Comparison of ENCODE assay signal across 25 mouse cellular contexts in genomic region chr10:93460106-93460505, GRCm38 (mm10). TPM values are rescaled to one million over a fixed set of nuclear protein-coding genes. Genes with fewer than 3 reads are reported as not detected.
A peak's percentile ranks its signal among the peaks of the same experiment; 100 is the strongest.
DNase-seq lines count a peak whose midpoint lies in the region; ATAC-seq lines count a peak whose summit lies in the region.
"Had no signal": no experiment of that assay in that cellular context is flagged by ENCODE, and none has a peak within 500 bp of the region (broad histone marks: within the 10 kb centered on the region; RNA-seq: fewer than 3 reads in every experiment).

No protein-coding gene starts in this region.

- H3K27ac ChIP-seq in heart, embryonic 11.5 days (ENCODE audit: low read depth, low read length): no peak overlapping the region
- no peak overlapping the region for H3K27ac ChIP-seq in kidney, embryonic 15.5 days

- H3K9me3 ChIP-seq in heart, embryonic 11.5 days (replicated peaks; ENCODE audit: control insufficient read depth, low read length): no peaks in the 10 kb centered on the region
- H3K9me3 ChIP-seq in kidney, embryonic 15.5 days (replicated peaks): no peaks in the 10 kb centered on the region
- H3K9me3 ChIP-seq: G1E had no signal

- no peak overlapping the region for H3K4me2 ChIP-seq in heart, embryonic 11.5 days
- no peak overlapping the region for H3K4me2 ChIP-seq in kidney, embryonic 15.5 days

- ATAC-seq in heart, embryonic 11.5 days (replicated peaks; ENCODE audit: insufficient number of reproducible peaks, low FRiP score, low TSS enrichment): no peak
- ATAC-seq in kidney, embryonic 15.5 days (replicated peaks; ENCODE audit: low FRiP score): no peak
- ATAC-seq: activated CD4-positive, CD25-positive, alpha-beta regulatory T cell, adult 4 months; CD4-positive, CD25-positive, alpha-beta regulatory T cell, adult 4 months; Patski had no signal

- peaks cover 9% of the 10 kb centered on the region for H3K4me1 ChIP-seq in heart, embryonic 11.5 days (ENCODE audit: control insufficient read depth, insufficient read depth, low read length)
- H3K4me1 ChIP-seq in kidney, embryonic 15.5 days: peaks cover 8% of the 10 kb centered on the region; the same call in 1 of the 2 replicates

- peak; percentile 70 for DNase-seq in heart, adult 11 months
- DNase-seq in ES-CJ7 (ENCODE audit: low read depth, low spot score) (peak; percentile 27), R1 (ENCODE audit: low read depth, low spot score) (peak; percentile 47), ZHBTc4 (ENCODE audit: low read depth, low spot score) (peak; percentile 61)
- no peak for DNase-seq in cerebellum, adult 8-10 months
- DNase-seq in left cerebral cortex, adult 9 months (ENCODE audit: low spot score in 2 of 2): no peak
- DNase-seq: adrenal gland, adult 2 months; adrenal gland, adult 8-10 months; adrenal gland, postnatal 10 days; adrenal gland, postnatal 14 days; adrenal gland, postnatal 25 days; adrenal gland, postnatal 36 days; B cell, adult 2 months; cerebellum, adult 11 months; cerebellum, adult 11-12 months; cerebellum, adult 18-20 months; cerebellum, adult 2 months; cerebellum, adult 9-10 months had no signal

- no peaks in the 10 kb centered on the region for H3K27me3 ChIP-seq in heart, embryonic 11.5 days (ENCODE audit: control insufficient read depth, insufficient read depth, low read length)
- no peaks in the 10 kb centered on the region for H3K27me3 ChIP-seq in kidney, embryonic 15.5 days
- H3K27me3 ChIP-seq: CH12.LX, Patski had no signal

- H3K4me3 ChIP-seq in heart, embryonic 11.5 days (ENCODE audit: low read depth, low read length): no peak overlapping the region
- no peak overlapping the region for H3K4me3 ChIP-seq in kidney, embryonic 15.5 days (replicated peaks)

- H3K36me3 ChIP-seq in heart, embryonic 11.5 days (ENCODE audit: control insufficient read depth, insufficient read depth, low read length): peaks cover 20% of the 10 kb centered on the region
- H3K36me3 ChIP-seq in kidney, embryonic 15.5 days: peaks cover 54% of the 10 kb centered on the region

- H3K9ac ChIP-seq in heart, embryonic 11.5 days (ENCODE audit: low read depth, low read length): no peak overlapping the region
- H3K9ac ChIP-seq in kidney, embryonic 15.5 days: no peak overlapping the region

- WGBS in heart, embryonic 11.5 days (ENCODE audit: insufficient replicate concordance): 76% methylated on average over 11 of the region's 11 CpGs
- 77% methylated on average over 11 of the region's 11 CpGs for WGBS in kidney, embryonic 15.5 days

RNA-seq across cellular contexts. Expression of gene Lta4h, which starts 6.9 kb away (rescaled TPM):
- polyA plus RNA-seq in heart, embryonic 11.5 days (2014; fragmentation: Nextera tagmentation; extraction: Ambion mirVana): 274 and 286 TPM in 2 replicates
- polyA plus RNA-seq in kidney, embryonic 15.5 days (2015; fragmentation: Nextera tagmentation; extraction: Ambion mirVana): 170 and 174 TPM in 2 replicates

RNA-seq across cellular contexts. Expression of gene Hal, which starts 28.5 kb away (rescaled TPM):
- polyA plus RNA-seq in heart, embryonic 11.5 days (2014; fragmentation: Nextera tagmentation; extraction: Ambion mirVana): not detected in 2 replicates
- 0.14 and 0.21 TPM in 2 replicates for polyA plus RNA-seq in kidney, embryonic 15.5 days (2015; fragmentation: Nextera tagmentation; extraction: Ambion mirVana)
- polyA plus RNA-seq: G1E had no signal

Comparison
In these comparisons a context has a peak if more than half of its experiments do, and no peak if none do; other contexts are left out.
1. DNase-seq: peak in heart, adult 11 months (single experiment), ES-CJ7 (single experiment), R1 (single experiment) and ZHBTc4 (single experiment); none in cerebellum, adult 8-10 months (single experiment) and left cerebral cortex, adult 9 months (0 of 2).